Mouse (Mus musculus) monocyte, adult 5-6 weeks (primary cell): ENCODE data around the gene Rad23b. TPM values are rescaled to one million over a fixed set of nuclear protein-coding genes. Genes with fewer than 3 reads are reported as not detected.
"Not testable (repeated sequence)": the region's sequence is repeated elsewhere in the genome, so short reads cannot be mapped to it uniquely, and the experiment has no call there.

ENCODE experiments used
- ATAC-seq: fragments of 153-309, 156-312 bp; replicated peaks from 2 replicates; pipeline ENCODE4 v1.8.0; 2017; ENCODE audit warnings: mild to moderate bottlenecking; ENCODE audit not compliant: low TSS enrichment, insufficient number of reproducible peaks, severe bottlenecking, poor library complexity, low FRiP score
- total RNA-seq: library from RNA; stranded (forward); fragments of 200-1000, 200-491, 200-594 nt; gene quantifications from 3 replicates; pipeline ENCODE4 v1.2.3, GENCODE M21; 2017

Gene Rad23b
- 78.7 to 109 TPM (median 79.7 TPM) in 3 replicates for total RNA-seq

DNA sequence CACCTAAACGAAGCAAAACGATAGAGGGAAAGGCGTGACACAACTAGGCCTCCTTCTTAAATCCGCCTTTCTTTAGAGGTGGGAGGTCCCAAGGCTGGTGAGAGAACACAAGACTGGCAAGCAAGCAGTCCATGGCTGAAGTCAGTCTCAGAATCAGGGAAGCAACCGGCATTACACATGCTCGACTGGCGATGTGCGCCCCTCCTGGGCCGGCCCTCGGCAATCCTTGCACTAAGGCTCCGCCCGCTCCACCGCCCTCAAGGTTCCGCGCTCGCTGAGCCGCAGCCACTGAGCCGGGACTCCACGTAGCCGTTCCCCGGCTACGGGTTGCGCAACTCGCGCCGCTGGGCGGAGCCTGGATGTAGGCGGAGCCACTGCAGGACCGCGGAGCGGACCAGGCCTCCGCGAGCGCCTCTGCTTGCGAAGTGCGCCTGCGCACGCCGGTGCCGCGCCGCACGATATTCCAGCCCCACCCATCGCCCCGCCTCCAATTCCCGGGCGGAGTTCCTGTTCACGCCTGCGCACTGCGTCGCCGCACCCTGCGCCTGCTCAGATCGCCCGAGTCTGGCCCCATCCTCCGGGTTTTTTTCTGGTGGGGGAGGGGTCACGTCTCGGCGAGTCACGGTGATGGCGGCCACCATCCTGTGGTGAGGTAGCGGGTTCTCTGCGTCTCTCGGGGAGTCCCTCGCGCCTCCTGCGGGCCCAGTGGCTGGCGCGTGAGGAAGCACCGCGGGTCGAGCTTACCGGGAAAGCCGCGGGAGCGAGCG, at the start of gene Rad23b:
Gene Rad23b, plus strand, starts transcription at position 592 of the 767 bp plus-strand sequence.
- ATAC-seq = peak; percentile 83

DNA sequence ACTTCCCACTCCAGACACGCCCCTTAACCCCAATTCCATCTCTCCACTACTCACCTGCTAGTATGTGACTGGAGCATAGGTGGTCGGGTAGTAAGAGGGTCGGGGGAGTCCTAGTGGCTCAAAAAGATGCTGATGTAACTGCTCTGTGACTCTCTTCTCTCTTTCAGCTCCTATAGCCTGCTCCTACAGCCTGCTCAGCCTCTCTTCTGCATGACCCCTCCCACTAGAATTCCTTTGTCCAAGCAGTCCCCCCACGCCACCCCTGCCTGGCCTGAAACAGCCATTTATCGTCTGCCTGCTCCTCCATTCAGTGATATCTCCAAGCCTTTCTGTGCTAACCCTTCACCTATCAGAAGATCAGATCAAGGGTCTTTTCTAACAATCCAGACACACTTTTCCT, 45.7 kb upstream of the Rad23b start:
- no peak for ATAC-seq

GRCm38 (mm10) chr4:55306636-55307035, 43.2 kb upstream of the Rad23b start:
- ATAC-seq = no peak

- ATAC-seq = no peak
Observed at GRCm38 (mm10) chr4:55316726-55317125, 33.1 kb upstream of the Rad23b start.

GRCm38 (mm10) chr4:55318350-55318749, 31.5 kb upstream of the Rad23b start:
- not testable (repeated sequence) for ATAC-seq

DNA sequence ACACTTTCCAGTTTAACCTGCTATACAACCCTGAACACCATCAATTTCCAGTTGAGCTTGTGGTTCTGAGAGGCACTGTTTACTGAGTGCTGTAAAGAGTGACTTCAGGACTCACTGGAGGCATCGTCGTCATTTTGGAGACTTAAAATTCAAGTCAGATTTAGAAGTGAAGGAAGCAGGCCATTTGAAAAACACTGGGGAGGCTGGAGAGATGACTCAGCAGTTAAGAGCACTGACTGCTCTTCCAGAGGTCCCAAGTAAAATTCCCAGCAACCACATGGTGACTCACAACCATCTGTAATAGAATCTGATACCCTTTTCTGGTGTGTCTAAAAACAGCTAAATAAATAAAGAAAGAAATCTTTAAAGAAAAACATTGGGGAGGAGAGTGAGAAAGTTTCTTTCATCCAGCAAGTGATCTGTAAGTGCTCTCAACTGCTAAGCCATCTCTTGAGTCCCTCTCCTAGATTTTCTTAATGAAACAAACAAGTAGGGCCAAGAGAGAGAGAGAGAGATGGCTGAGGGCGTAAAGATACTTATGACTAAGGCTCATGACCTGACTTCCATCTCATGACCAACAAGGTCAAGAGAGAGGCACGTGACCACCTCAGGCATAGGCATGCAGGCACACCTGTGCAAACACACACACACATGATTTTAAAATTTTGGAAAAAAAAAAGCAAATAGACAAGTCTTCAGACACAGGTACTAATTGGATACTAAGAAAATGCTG, 23.9 kb upstream of the Rad23b start:
- ATAC-seq = no peak

GRCm38 (mm10) chr4:55327508-55327907, 22.3 kb upstream of the Rad23b start:
- peak; percentile 50; the same call in 1 of the 2 replicates for ATAC-seq

- no peak for ATAC-seq
Observed at GRCm38 (mm10) chr4:55328471-55328870, 21.4 kb upstream of the Rad23b start.

GRCm38 (mm10) chr4:55328928-55329327, 20.9 kb upstream of the Rad23b start:
- ATAC-seq = not testable (repeated sequence)

GRCm38 (mm10) chr4:55329621-55330346, 20.1 kb upstream of the Rad23b start:
- ATAC-seq = no peak

- no peak for ATAC-seq
Observed at GRCm38 (mm10) chr4:55335030-55335770, 14.6 kb upstream of the Rad23b start.

DNA sequence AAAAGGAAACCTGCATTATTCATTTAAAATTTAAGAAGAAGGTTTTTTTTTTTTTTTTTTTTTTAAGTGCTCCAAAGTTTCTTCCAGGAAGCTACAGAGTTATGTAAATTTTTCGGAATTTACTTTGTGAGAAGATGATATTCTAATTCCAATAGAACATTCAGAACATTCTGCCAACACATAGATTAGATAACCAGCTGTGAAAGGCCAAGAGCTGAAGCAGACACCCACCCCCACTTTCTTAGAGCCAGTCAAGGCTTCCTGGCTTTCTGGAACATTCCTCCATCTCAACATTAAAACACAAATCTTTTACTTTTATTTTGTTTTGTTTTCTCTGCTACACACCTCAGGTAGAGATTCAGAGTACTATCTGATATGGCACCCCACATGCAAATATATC, 10.9 kb upstream of the Rad23b start:
- no peak for ATAC-seq

DNA sequence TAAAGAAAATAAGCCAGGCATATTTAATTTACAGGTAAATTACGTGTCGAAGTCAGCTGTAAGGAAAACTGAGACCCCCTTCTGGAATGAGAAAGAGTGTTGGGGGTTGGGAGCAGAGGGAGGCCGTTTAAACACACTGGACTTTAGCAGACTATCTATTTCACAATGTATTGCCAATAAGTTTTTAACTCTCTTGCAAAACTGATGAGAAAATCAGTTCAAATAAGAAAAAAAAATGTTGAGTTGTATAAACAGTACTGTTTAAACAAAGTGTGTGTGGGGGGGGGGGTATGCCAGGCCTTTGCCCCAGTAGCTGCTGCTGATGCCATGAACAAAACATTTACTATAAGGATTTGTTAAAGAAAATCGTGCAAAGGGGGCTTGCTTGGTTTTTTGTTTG, 10.5 kb upstream of the Rad23b start:
- ATAC-seq = no peak

DNA sequence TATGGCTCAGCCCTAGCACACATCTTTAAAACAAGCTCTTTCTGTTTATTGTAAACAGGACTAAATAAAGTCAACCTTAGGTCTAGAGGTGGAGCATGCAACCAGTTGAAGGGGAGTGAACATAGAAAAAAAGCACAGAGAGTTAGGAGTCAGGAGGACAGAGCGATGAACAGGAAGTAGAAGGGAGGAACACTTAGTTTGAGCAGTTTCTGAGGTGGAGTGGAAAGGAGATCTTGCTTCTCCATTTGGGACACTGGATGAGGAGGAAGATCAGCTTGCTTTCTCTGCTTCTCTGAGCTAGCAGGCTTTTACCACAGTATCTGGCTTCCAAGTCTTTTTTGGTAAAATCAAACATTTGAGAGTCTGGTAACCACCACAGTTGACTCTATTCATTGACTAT, 8.0 kb upstream of the Rad23b start:
- no peak for ATAC-seq

DNA sequence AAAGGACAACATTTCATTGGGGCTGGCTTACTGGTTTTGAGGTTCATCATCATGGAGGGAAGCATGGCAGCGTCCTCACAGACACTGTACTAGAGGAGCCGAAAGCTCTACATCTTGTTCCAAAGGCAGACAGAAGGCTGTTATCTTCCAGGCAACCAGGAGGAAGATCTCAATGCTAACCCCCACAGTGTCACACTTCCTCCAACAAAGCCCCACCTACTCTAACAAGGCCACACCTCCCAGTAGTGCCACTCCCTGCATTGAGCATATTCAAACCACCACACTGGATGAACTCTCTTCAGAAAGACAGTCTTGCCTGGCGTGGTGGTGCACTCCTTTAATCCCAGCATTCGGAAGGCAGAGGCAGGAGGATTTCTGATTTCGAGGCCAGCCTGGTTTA, 7.2 kb upstream of the Rad23b start:
- 0 out of 2 replicates have a peak, but pooled peaks have one; percentile 29 for ATAC-seq

DNA sequence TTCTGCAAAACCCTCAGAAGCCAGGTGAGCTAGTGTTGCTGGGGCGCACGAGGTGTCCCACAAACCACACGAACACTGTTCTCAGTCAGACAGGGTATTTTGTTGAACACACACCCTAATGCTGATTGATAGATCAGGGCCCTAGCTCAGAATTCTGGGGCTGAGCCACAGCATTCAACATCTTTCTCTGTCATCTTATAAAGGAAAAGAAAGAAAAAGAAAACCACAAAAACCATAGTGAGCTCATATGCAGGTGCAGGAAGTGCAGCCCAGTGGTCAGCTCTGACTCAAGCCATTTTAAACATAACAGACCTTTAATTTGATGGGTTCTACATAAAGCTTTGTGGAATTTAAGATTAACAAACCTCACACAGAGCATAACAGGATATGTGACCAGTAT, 6.6 kb upstream of the Rad23b start:
- ATAC-seq = no peak

GRCm38 (mm10) chr4:55348759-55349451, 938 bp upstream of the Rad23b start:
- no peak for ATAC-seq

- ATAC-seq = no peak
Observed at GRCm38 (mm10) chr4:55350219-55350931, 532 bp downstream of the Rad23b start.
